Mouse (Mus musculus): ENCODE measurements at regions not wholly inside any gene's neighbourhood (a gene's known extent, or its start where the extent isn't known, plus 50 kb on each side); places are given as distances from the start of the nearest gene placed in this dataset.

- ATAC-seq (ENCODE audit: low FRiP score): no peak
- Histone ChIP-seq H3K36me3 (replicated peaks; ENCODE audit: control insufficient read depth, insufficient read depth) (no peaks in the 10 kb centered on the region), H3K4me2 (replicated peaks) (no peak overlapping the region), H3K27ac (no peak overlapping the region), H3K27me3 (ENCODE audit: control insufficient read depth, insufficient read depth, low read length) (no peaks in the 10 kb centered on the region), H3K4me3 (replicated peaks; ENCODE audit: low read length) (no peak overlapping the region), H3K4me1 (replicated peaks; ENCODE audit: control insufficient read depth, insufficient read depth, low read length) (no peaks in the 10 kb centered on the region; the same call in 1 of the 2 replicates), H3K9me3 (ENCODE audit: control insufficient read depth, low read length) (no peaks in the 10 kb centered on the region), H3K9ac (no peak overlapping the region)
- DNase-seq (ENCODE audit: low spot score): no peak
- WGBS: 92% methylated on average over 7 of the region's 7 CpGs
Measured at GRCm38 (mm10) chr11:45262198-45262597, 589.7 kb upstream of the Clint1 start.

DNA sequence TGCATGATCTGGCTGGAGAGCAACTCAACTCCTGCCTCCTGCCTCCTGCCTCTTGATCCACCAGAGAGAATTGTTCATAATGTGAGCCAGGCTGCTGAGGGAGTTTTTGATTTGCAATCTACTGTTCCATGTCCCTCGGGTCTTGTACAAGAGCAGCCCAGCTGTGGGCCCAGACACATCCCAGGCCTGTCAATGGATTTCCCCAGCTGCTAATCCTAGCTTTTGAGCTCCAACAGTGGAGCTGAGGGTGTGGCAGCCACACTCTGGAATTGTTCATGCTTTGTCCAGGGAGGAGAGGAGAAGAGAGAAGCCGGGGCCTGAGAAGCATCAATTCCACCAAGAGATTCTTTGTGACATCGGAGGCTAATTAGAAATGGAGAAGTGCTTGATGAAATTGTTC lies 587.9 kb upstream of the Clint1 start:
- peak overlapping the region; percentile 35; the same call in 1 of the 2 replicates for H3K27ac ChIP-seq
- no peaks in the 10 kb centered on the region; the same call in 1 of the 2 replicates for H3K4me1 ChIP-seq (replicated peaks; ENCODE audit: control insufficient read depth, insufficient read depth, low read length)
- H3K36me3 ChIP-seq (replicated peaks; ENCODE audit: control insufficient read depth, insufficient read depth): no peaks in the 10 kb centered on the region
- 63% methylated on average over 3 of the region's 3 CpGs for WGBS
- DNase-seq (ENCODE audit: low spot score) (no peak), ATAC-seq (ENCODE audit: low FRiP score) (no peak)
- no peak overlapping the region for H3K9ac ChIP-seq
- no peak overlapping the region for H3K4me3 ChIP-seq (replicated peaks; ENCODE audit: low read length)
- no peaks in the 10 kb centered on the region for H3K27me3 ChIP-seq (ENCODE audit: control insufficient read depth, insufficient read depth, low read length)
- H3K4me2 ChIP-seq (replicated peaks): no peak overlapping the region
- no peaks in the 10 kb centered on the region for H3K9me3 ChIP-seq (ENCODE audit: control insufficient read depth, low read length)

GRCm38 (mm10) chr11:45265171-45265988 lies 586.5 kb upstream of the Clint1 start:
- Histone ChIP-seq H3K27ac (no peak overlapping the region), H3K4me2 (replicated peaks) (no peak overlapping the region), H3K9me3 (ENCODE audit: control insufficient read depth, low read length) (no peaks in the 10 kb centered on the region), H3K9ac (no peak overlapping the region), H3K4me1 (replicated peaks; ENCODE audit: control insufficient read depth, insufficient read depth, low read length) (no peaks in the 10 kb centered on the region; the same call in 1 of the 2 replicates), H3K27me3 (ENCODE audit: control insufficient read depth, insufficient read depth, low read length) (no peaks in the 10 kb centered on the region), H3K4me3 (replicated peaks; ENCODE audit: low read length) (no peak overlapping the region), H3K36me3 (replicated peaks; ENCODE audit: control insufficient read depth, insufficient read depth) (no peaks in the 10 kb centered on the region)
- ATAC-seq (ENCODE audit: low FRiP score) (no peak), DNase-seq (ENCODE audit: low spot score) (no peak)
- WGBS: 86% methylated on average over 17 of the region's 17 CpGs

DNA sequence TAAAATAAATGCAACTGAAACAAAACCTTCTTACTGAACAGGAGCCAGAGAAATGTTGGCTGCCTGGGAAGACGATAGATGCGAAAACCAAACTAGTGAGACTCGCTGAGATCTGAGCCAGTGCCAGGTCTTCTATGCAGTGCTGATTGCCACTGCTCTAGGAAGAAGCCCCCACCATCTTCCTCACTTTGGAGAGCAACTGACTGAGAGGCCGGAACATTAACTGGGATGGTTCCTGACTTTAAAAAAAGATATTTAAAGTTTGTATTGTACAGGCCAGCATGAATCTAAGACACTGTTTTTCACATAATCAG lies 585.9 kb upstream of the Clint1 start:
- no peak overlapping the region for H3K9ac ChIP-seq
- ATAC-seq (ENCODE audit: low FRiP score) (no peak), DNase-seq (ENCODE audit: low spot score) (no peak)
- 81% methylated on average over 4 of the region's 4 CpGs for WGBS
- H3K27ac ChIP-seq: no peak overlapping the region
- no peak overlapping the region for H3K4me2 ChIP-seq (replicated peaks)
- no peaks in the 10 kb centered on the region for H3K9me3 ChIP-seq (ENCODE audit: control insufficient read depth, low read length)
- H3K27me3 ChIP-seq (ENCODE audit: control insufficient read depth, insufficient read depth, low read length): no peaks in the 10 kb centered on the region
- no peaks in the 10 kb centered on the region for H3K36me3 ChIP-seq (replicated peaks; ENCODE audit: control insufficient read depth, insufficient read depth)
- H3K4me3 ChIP-seq (replicated peaks; ENCODE audit: low read length): no peak overlapping the region
- no peaks in the 10 kb centered on the region; the same call in 1 of the 2 replicates for H3K4me1 ChIP-seq (replicated peaks; ENCODE audit: control insufficient read depth, insufficient read depth, low read length)

DNA sequence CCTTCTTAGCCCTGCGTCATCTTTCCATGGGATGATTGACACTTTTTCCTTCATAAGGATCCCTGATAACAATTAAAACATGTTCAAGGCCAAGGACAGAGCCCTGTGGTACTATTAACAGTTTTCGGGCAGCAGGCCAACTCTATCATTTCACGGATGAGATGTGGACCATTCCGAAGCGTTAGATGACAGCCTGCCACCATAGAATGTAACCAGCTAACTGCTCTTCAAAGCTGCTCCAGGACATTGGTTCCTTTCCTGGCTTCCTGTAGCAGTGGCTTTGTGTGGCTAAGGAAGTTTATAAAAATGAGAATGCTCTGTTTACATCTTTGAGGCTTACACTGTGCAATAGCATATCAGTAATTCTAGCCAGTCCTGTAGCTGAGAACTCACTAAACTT lies 582.6 kb upstream of the Clint1 start:
- Histone ChIP-seq H3K9ac (no peak overlapping the region), H3K36me3 (replicated peaks; ENCODE audit: control insufficient read depth, insufficient read depth) (no peaks in the 10 kb centered on the region), H3K4me1 (replicated peaks; ENCODE audit: control insufficient read depth, insufficient read depth, low read length) (peaks cover 2% of the 10 kb centered on the region; the same call in 1 of the 2 replicates), H3K27ac (no peak overlapping the region), H3K4me3 (replicated peaks; ENCODE audit: low read length) (no peak overlapping the region), H3K27me3 (ENCODE audit: control insufficient read depth, insufficient read depth, low read length) (no peaks in the 10 kb centered on the region), H3K4me2 (replicated peaks) (no peak overlapping the region), H3K9me3 (ENCODE audit: control insufficient read depth, low read length) (no peaks in the 10 kb centered on the region)
- DNase-seq (ENCODE audit: low spot score) (no peak), ATAC-seq (ENCODE audit: low FRiP score) (no peak)
- 75% methylated on average over 5 of the region's 5 CpGs for WGBS

- Histone ChIP-seq H3K4me1 (replicated peaks; ENCODE audit: control insufficient read depth, insufficient read depth, low read length) (peaks cover 6% of the 10 kb centered on the region; the same call in 1 of the 2 replicates), H3K27me3 (ENCODE audit: control insufficient read depth, insufficient read depth, low read length) (no peaks in the 10 kb centered on the region), H3K9me3 (ENCODE audit: control insufficient read depth, low read length) (no peaks in the 10 kb centered on the region), H3K36me3 (replicated peaks; ENCODE audit: control insufficient read depth, insufficient read depth) (no peaks in the 10 kb centered on the region), H3K27ac (no peak overlapping the region), H3K9ac (no peak overlapping the region), H3K4me2 (replicated peaks) (no peak overlapping the region), H3K4me3 (replicated peaks; ENCODE audit: low read length) (no peak overlapping the region)
- DNase-seq (ENCODE audit: low spot score) (no peak), ATAC-seq (ENCODE audit: low FRiP score) (no peak)
- WGBS: 61% methylated on average over 3 of the region's 3 CpGs
Measured at GRCm38 (mm10) chr11:45271206-45271605, 580.6 kb upstream of the Clint1 start.

- H3K36me3 ChIP-seq (replicated peaks; ENCODE audit: control insufficient read depth, insufficient read depth): no peaks in the 10 kb centered on the region
- H3K4me3 ChIP-seq (replicated peaks; ENCODE audit: low read length): no peak overlapping the region
- no peaks in the 10 kb centered on the region for H3K9me3 ChIP-seq (ENCODE audit: control insufficient read depth, low read length)
- H3K9ac ChIP-seq: no peak overlapping the region
- H3K4me2 ChIP-seq (replicated peaks): no peak overlapping the region
- ATAC-seq (ENCODE audit: low FRiP score): no peak
- H3K4me1 ChIP-seq (replicated peaks; ENCODE audit: control insufficient read depth, insufficient read depth, low read length): peaks cover 6% of the 10 kb centered on the region; the same call in 1 of the 2 replicates
- 70% methylated on average over 10 of the region's 10 CpGs for WGBS
- no peak for DNase-seq (ENCODE audit: low spot score)
- H3K27ac ChIP-seq: peak overlapping the region; percentile 59
- H3K27me3 ChIP-seq (ENCODE audit: control insufficient read depth, insufficient read depth, low read length): no peaks in the 10 kb centered on the region
Measured at GRCm38 (mm10) chr11:45274446-45275119, 577.3 kb upstream of the Clint1 start.

DNA sequence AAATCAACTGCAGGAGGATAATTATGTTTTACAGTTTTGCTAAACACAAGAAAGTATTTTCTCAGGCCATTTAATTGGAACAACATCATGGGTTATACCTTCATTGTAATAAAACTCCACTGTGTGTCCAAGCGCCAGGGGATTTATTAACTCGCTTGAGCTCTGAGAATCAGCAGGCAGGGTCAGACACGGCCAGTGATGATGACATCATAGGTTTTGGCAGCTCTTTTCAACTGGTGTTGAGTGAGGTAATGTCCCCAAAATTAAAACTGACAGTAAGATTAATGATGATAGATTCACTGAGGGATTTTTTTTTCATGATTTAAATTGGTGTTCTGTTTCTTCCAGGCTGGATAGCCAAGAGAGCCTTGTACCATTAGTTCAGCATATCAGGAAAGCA lies 576.7 kb upstream of the Clint1 start:
- no peak for ATAC-seq (ENCODE audit: low FRiP score)
- no peak overlapping the region for H3K27ac ChIP-seq
- H3K4me2 ChIP-seq (replicated peaks): no peak overlapping the region
- no peaks in the 10 kb centered on the region for H3K36me3 ChIP-seq (replicated peaks; ENCODE audit: control insufficient read depth, insufficient read depth)
- no peak for DNase-seq (ENCODE audit: low spot score)
- 55% methylated on average over 3 of the region's 3 CpGs for WGBS
- H3K4me1 ChIP-seq (replicated peaks; ENCODE audit: control insufficient read depth, insufficient read depth, low read length): peaks cover 6% of the 10 kb centered on the region; the same call in 1 of the 2 replicates
- H3K4me3 ChIP-seq (replicated peaks; ENCODE audit: low read length): no peak overlapping the region
- H3K9ac ChIP-seq: no peak overlapping the region
- no peaks in the 10 kb centered on the region for H3K27me3 ChIP-seq (ENCODE audit: control insufficient read depth, insufficient read depth, low read length)
- H3K9me3 ChIP-seq (ENCODE audit: control insufficient read depth, low read length): no peaks in the 10 kb centered on the region

- Histone ChIP-seq H3K36me3 (replicated peaks; ENCODE audit: control insufficient read depth, insufficient read depth) (no peaks in the 10 kb centered on the region), H3K4me3 (replicated peaks; ENCODE audit: low read length) (no peak overlapping the region), H3K9ac (no peak overlapping the region), H3K4me1 (replicated peaks; ENCODE audit: control insufficient read depth, insufficient read depth, low read length) (no peaks in the 10 kb centered on the region), H3K27ac (no peak overlapping the region), H3K9me3 (ENCODE audit: control insufficient read depth, low read length) (no peaks in the 10 kb centered on the region), H3K27me3 (ENCODE audit: control insufficient read depth, insufficient read depth, low read length) (no peaks in the 10 kb centered on the region), H3K4me2 (replicated peaks) (no peak overlapping the region)
- ATAC-seq (ENCODE audit: low FRiP score): no peak
- 78% methylated on average over 2 of the region's 2 CpGs for WGBS
- DNase-seq (ENCODE audit: low spot score): no peak
Measured at GRCm38 (mm10) chr11:45296772-45297171, 555.1 kb upstream of the Clint1 start.

Measured in hindbrain, embryonic 14.5 days (tissue).